In genomic region chr11:3289302-3289802, GRCm38 (mm10) we compare ENCODE assay signal across 8 mouse cellular contexts. TPM values are rescaled to one million over a fixed set of nuclear protein-coding genes. Genes with fewer than 3 reads are reported as not detected.
DNase-seq lines count a peak whose midpoint lies in the region; ATAC-seq and TF ChIP-seq lines count a peak whose summit lies in the region.

No protein-coding gene starts in this region.

- peak overlapping the region; percentile 96 for H3K9ac ChIP-seq in neural tube, embryonic 15.5 days (replicated peaks)

- H3K4me3 ChIP-seq in forebrain, embryonic 10.5 days: peak overlapping the region; percentile 95
- peak overlapping the region; percentile 83 for H3K4me3 ChIP-seq in lung, adult 2 months (replicated peaks; ENCODE audit: extremely low read depth, low read depth, low read length)
- peak overlapping the region; percentile 85 for H3K4me3 ChIP-seq in neural tube, embryonic 15.5 days (replicated peaks)

- under 1% methylated on average over 39 of the region's 40 CpGs for WGBS in forebrain, embryonic 10.5 days
- WGBS in lung, adult 2 months: under 1% methylated on average over 35 of the region's 40 CpGs
- WGBS in neural tube, embryonic 15.5 days: under 1% methylated on average over 36 of the region's 40 CpGs

- H3K9me3 ChIP-seq in forebrain, embryonic 10.5 days: 0 out of 2 replicates have a peak, but pooled peaks cover 6% of the 10 kb centered on the region
- H3K9me3 ChIP-seq in neural tube, embryonic 15.5 days (replicated peaks): no peaks in the 10 kb centered on the region

- intact Hi-C loops in heart, postnatal 14 days (cut with DNase I): no loop called here

- H3K27me3 ChIP-seq in forebrain, embryonic 10.5 days (ENCODE audit: poor library complexity, severe bottlenecking): no peaks in the 10 kb centered on the region
- no peaks in the 10 kb centered on the region for H3K27me3 ChIP-seq in neural tube, embryonic 15.5 days (replicated peaks)

- TF ChIP-seq CTCF in lung, adult 2 months (IDR thresholded peaks at IDR 0.05; ENCODE audit: insufficient read depth, low read length): no peak

- peak; percentile 86 for DNase-seq in CD4-positive helper T cell, adult 2 months (ENCODE audit: low read depth, low spot score)
- peak; percentile 82 to 91 for DNase-seq in adrenal gland, postnatal 36 days
- peak; percentile 92 for DNase-seq in forebrain, embryonic 10.5 days (ENCODE audit: extremely low spot score, low spot score)
- peak; percentile 78 to 79 for DNase-seq in heart, postnatal 14 days
- DNase-seq in kidney, postnatal 36 days: peak; percentile 83 to 89
- no peak for DNase-seq in lung, adult 2 months
- DNase-seq in thymus, postnatal 0 days (ENCODE audit: low spot score): peak; percentile 88

- peaks cover 44% of the 10 kb centered on the region for H3K4me1 ChIP-seq in forebrain, embryonic 10.5 days
- peaks cover 23% of the 10 kb centered on the region for H3K4me1 ChIP-seq in lung, adult 2 months (ENCODE audit: control insufficient read depth, insufficient read depth, low read length)
- H3K4me1 ChIP-seq in neural tube, embryonic 15.5 days: peaks cover 56% of the 10 kb centered on the region

- peak overlapping the region; percentile 93 for H3K4me2 ChIP-seq in neural tube, embryonic 15.5 days

- peak overlapping the region; percentile 100 for H3K27ac ChIP-seq in forebrain, embryonic 10.5 days
- peak overlapping the region; percentile 100 for H3K27ac ChIP-seq in neural tube, embryonic 15.5 days (replicated peaks)

- H3K36me3 ChIP-seq in forebrain, embryonic 10.5 days (replicated peaks): peaks cover 30% of the 10 kb centered on the region
- H3K36me3 ChIP-seq in neural tube, embryonic 15.5 days: peaks cover 9% of the 10 kb centered on the region; the same call in 1 of the 2 replicates

- TF ChIP-seq POLR2A in lung, adult 2 months (IDR thresholded peaks at IDR 0.05; ENCODE audit: borderline replicate concordance, extremely low read depth, low read depth, low read length): no peak

- peak; percentile 82 for ATAC-seq in neural tube, embryonic 15.5 days (ENCODE audit: low FRiP score)

RNA-seq across cellular contexts. Expression of gene Patz1, which starts 0.7 kb away (rescaled TPM):
- total RNA-seq in adrenal gland, postnatal 36 days (2021): 10 to 100 TPM; 25.5 to 37.1 TPM
- 96.7 and 111 TPM in 2 replicates for polyA plus RNA-seq in forebrain, embryonic 10.5 days (2016; fragmentation: Nextera tagmentation; extraction: Ambion mirVana)
- total RNA-seq in heart, postnatal 14 days (2021): 10 to 100 TPM; 26.6 to 30.4 TPM
- polyA plus RNA-seq in lung, adult 2 months (2012; rRNA removed): 40.3 and 50.9 TPM in 2 replicates
- polyA plus RNA-seq in neural tube, embryonic 15.5 days (2015; fragmentation: Nextera tagmentation; extraction: Ambion mirVana): 39.5 and 49.2 TPM in 2 replicates
- polyA plus RNA-seq in thymus, postnatal 0 days (2015; fragmentation: Nextera tagmentation; extraction: Ambion mirVana): 87.6 and 91.1 TPM in 2 replicates

RNA-seq across cellular contexts. Expression of gene Drg1, which starts 23.1 kb away (rescaled TPM):
- total RNA-seq in adrenal gland, postnatal 36 days (2021): 100 to 1,000 TPM; 100 to 113 TPM
- 335 and 338 TPM in 2 replicates for polyA plus RNA-seq in forebrain, embryonic 10.5 days (2016; fragmentation: Nextera tagmentation; extraction: Ambion mirVana)
- 10 to 100 TPM; 58.5 to 63.1 TPM for total RNA-seq in heart, postnatal 14 days (2021)
- polyA plus RNA-seq in lung, adult 2 months (2012; rRNA removed): 20.1 and 21.5 TPM in 2 replicates
- 194 and 208 TPM in 2 replicates for polyA plus RNA-seq in neural tube, embryonic 15.5 days (2015; fragmentation: Nextera tagmentation; extraction: Ambion mirVana)
- 246 and 250 TPM in 2 replicates for polyA plus RNA-seq in thymus, postnatal 0 days (2015; fragmentation: Nextera tagmentation; extraction: Ambion mirVana)

RNA-seq across cellular contexts. Expression of gene Pik3ip1, which starts 40.8 kb away (rescaled TPM):
- 10 to 100 TPM in 1 of 2 experiments, 1 to 10 TPM in 1; 8.0 to 12.7 TPM for total RNA-seq in adrenal gland, postnatal 36 days (2021)
- 5.6 and 6.2 TPM in 2 replicates for polyA plus RNA-seq in forebrain, embryonic 10.5 days (2016; fragmentation: Nextera tagmentation; extraction: Ambion mirVana)
- 10 to 100 TPM; 34.0 to 39.8 TPM for total RNA-seq in heart, postnatal 14 days (2021)
- 23.2 and 38.3 TPM in 2 replicates for polyA plus RNA-seq in lung, adult 2 months (2012; rRNA removed)
- 28.7 and 35.3 TPM in 2 replicates for polyA plus RNA-seq in neural tube, embryonic 15.5 days (2015; fragmentation: Nextera tagmentation; extraction: Ambion mirVana)
- polyA plus RNA-seq in thymus, postnatal 0 days (2015; fragmentation: Nextera tagmentation; extraction: Ambion mirVana): 90.2 and 94.4 TPM in 2 replicates
